Mouse (Mus musculus) left cerebral cortex, postnatal 25 days (tissue): ENCODE data around the gene Hist1h4i. TPM values are rescaled to one million over a fixed set of nuclear protein-coding genes. Genes with fewer than 3 reads are reported as not detected.

ENCODE experiments used
- DNase-seq, 2 experiments: peaks; one replicate each; pipeline ENCODE4 v3.0.0; 2022; ENCODE audit warnings: low spot score in 2 of 2, mixed read lengths in 1 of 2
- intact Hi-C: fragments of 180-260 bp; cut with DNase I; formaldehyde crosslinking; loops from one replicate; pipeline ENCODE4 v1.15.1; 2025
- microRNA-seq, 2 experiments: library from miRNA; unstranded; fragments of <30 nt; microRNA quantifications; one replicate each; pipeline ENCODE4 v1.2.0; 2022
- total RNA-seq, 2 experiments: library from RNA; stranded (reverse); gene quantifications; 2 replicates each; pipeline ENCODE4 v1.2.3; 2021

The Hist1h4i gene
- total RNA-seq, 2 experiments from 2014 or later, result 60.2 to 73.2 TPM

DNA sequence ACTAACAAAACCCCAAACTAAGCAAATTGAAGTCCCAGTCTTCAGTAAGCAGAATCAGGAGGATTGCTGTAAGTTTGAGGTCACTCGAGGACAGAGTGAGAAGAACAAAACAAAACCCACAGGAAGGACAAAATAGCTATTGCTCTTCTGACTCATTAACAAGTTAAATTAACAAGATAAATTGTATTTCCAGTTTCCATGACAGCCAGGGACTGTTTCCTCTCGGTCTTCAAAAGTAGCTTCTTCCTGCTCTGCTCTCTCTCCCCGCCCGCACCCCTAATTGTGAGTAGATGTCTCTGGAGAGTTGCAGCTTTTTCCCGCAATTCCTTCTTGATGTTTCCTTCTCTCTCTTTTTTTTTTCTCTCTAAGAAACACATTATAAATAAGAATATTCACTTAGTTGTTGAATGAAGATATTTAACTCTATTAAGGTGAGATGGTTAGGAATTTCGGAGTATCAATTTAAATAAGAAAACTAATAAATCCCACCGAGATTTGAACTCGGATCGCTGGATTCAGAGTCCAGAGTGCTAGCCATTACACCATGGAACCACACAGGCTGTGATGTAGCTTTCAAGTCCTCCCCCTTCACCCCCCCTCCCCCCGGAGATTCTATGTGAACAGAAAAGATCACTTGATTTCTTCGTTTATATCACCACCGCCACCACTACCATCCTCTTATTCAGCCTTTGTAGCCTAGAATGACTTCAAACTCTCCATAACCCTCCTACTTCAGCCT lies 44.9 kb downstream of the Hist1h4i start:
- intact Hi-C loops, result loop anchor here (2.0 kb wide), 1 partner anchor 19 kb away; no protein-coding TSS in a partner anchor
- peak; percentile 13 for DNase-seq

DNA sequence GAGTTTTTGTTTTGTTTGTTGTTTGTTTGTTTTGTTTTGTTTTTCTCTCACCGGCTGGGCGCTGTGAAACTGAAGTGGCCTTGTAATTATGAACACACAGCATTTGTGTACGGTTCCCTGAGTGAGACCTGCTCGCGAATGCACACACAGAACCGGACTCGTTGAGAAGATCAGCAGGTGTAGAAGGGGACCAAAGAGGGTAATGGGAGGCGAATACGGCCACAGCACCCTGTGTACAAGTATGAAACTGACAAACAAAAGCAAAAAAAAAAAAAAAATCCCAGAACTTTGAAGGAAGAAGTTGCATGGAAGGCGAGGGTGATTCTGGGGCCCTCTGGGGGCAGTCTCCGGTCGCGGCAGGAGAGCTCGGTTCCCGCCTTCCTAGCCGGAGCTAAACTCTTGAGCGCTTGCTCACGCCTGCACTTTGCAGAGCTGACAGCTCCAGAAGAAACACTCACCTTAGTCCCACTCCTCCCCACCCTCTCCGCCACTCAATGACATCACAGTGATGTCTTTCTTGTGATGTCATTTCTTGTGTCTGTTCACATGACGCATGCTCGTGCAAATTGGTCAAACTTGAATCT lies 45.7 kb downstream of the Hist1h4i start:
- intact Hi-C loops, result no loop called here
- DNase-seq, result peak in 1 of 2 experiments; percentile 12

DNA sequence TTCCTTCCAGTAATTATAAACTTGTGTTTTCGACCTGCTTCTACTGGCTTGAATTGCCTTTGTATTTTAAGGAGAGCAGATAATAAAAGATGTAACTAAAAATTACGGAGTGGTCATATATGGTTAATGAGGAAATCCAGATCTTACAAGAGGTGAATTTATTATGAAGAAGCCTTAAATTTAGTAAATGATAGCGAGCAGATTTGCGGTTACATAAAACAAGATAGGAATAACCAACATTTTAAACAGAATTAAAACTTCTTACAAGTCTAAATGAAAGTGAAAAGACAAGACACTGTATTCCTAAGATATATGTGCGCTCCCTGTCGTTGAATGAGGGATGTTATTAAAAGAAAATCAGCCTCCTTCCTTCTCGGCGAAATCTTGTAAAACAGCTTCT lies 46.3 kb downstream of the Hist1h4i start:
- no peak for DNase-seq

DNA sequence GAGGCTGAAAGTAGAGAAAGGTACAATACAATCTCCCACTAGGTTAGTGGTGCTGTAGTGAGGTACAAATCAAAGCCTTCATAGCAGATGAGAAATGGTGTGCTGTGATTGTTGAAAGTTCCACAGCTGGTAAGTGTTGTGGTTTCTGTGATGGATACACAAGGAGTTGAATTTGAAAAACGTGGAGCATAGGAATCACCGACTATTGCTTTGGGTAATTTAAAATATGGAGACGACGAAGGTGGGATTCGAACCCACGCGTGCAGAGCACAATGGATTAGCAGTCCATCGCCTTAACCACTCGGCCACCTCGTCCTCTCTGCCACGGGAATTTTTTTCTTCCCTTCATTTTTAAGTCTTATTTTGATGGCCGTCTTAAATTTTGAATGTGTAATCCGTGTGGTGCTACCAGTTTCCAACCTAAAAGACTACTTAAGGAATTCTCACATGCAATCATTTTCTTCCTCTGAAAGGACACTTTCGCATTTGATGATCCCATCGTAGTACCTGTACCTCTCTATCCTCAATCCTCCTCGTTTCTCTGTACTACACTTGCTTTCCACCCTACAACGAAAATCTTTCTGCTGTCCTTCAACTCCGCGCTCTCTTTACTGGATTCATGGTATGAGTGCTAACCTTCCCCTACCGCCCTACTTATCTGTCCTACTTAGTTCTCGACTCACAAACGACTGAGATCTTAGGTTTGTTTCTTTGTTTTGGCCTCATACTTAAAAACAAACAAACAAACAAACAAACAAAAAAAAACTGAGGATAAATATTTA lies 47.0 kb downstream of the Hist1h4i start:
- intact Hi-C loops, result no loop called here
- peak; percentile 24 to 52 for DNase-seq

More for the DNA sequence above, 46.3 kb downstream of the Hist1h4i start:
- intact Hi-C loops, result no loop called here

DNA sequence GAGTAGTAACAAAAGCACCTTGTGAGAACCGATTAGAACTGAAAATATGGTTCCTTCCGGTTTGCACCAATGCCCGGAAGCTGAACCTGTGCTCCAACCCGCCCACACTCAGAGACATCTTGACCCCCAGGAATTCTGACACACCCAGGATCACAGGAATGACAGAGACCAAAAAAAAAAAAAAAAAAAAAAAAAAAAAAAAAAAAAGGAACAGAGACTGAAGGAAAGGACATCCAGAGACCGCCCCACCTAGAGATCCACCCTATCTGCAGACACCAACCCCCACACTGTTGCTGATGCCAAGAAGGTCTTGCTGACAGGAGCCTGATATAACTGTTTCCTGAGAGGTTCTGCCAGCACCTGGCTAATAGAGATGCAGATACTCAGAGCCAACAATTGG lies 48.6 kb downstream of the Hist1h4i start:
- intact Hi-C loops, result no loop called here
- DNase-seq, result no peak

Small RNA genes lying within 50 kb of the gene (microRNA-seq; reads per million reads assigned to microRNA genes)
- gene Gm26300 (0 reads per million in 2 experiments), gene Gm44390 (0 reads per million in 2 experiments), gene Gm44486 (0 reads per million in 2 experiments)

Other genes starting within 250 kb of the Hist1h4i start
- 10 to 100 TPM; 44.4 to 48.2 TPM for gene Hist1h2bq, start 231.2 kb downstream of the Hist1h4i start, total RNA-seq
- gene Hist1h2ao, start 230.9 kb downstream of the Hist1h4i start, total RNA-seq, result 10 to 100 TPM in 1 of 2 experiments, 1 to 10 TPM in 1; 5.4 to 34.0 TPM
- gene Hist1h4m, start 229.6 kb downstream of the Hist1h4i start, total RNA-seq, result 100 to 1,000 TPM; 222 to 263 TPM
- gene Hist1h4n, start 209.2 kb downstream of the Hist1h4i start, total RNA-seq, result 10 to 100 TPM; 23.9 to 43.9 TPM
- gene Hist1h2ap, start 207.9 kb downstream of the Hist1h4i start, total RNA-seq, result 10 to 100 TPM in 1 of 2 experiments, not detected in 1; 23.4 TPM
- gene Hist1h2br, start 207.6 kb downstream of the Hist1h4i start, total RNA-seq, result 10 to 100 TPM; 44.1 to 47.5 TPM
- 1 to 10 TPM; 2.6 to 3.3 TPM for gene Zfp184, start 96.3 kb downstream of the Hist1h4i start, total RNA-seq
- not detected for gene Pom121l2, start 60.2 kb downstream of the Hist1h4i start, total RNA-seq
- under 1 TPM; 0.25 to 0.39 TPM for gene Prss16, start 31.6 kb downstream of the Hist1h4i start, total RNA-seq
- gene Hist1h2ah, start 5.8 kb downstream of the Hist1h4i start, total RNA-seq, result 10 to 100 TPM; 28.7 to 29.1 TPM
- gene Hist1h2bk, start 5.5 kb downstream of the Hist1h4i start, total RNA-seq, result 10 to 100 TPM; 10.0 to 11.6 TPM
- 10 to 100 TPM in 1 of 2 experiments, 1 to 10 TPM in 1; 8.5 to 19.5 TPM for gene Hist1h2ag, start 1.6 kb upstream of the Hist1h4i start, total RNA-seq
- gene Hist1h2bj, start 1.9 kb upstream of the Hist1h4i start, total RNA-seq, result 10 to 100 TPM; 14.0 to 18.1 TPM
- not detected for gene Vmn1r188, start 43.1 kb upstream of the Hist1h4i start, total RNA-seq
- gene Vmn1r189, start 64.5 kb upstream of the Hist1h4i start, total RNA-seq, result not detected
- not detected for gene Vmn1r191, start 142.6 kb upstream of the Hist1h4i start, total RNA-seq
- gene Vmn1r192, start 149.8 kb upstream of the Hist1h4i start, total RNA-seq, result not detected
- gene Vmn1r193, start 181.8 kb upstream of the Hist1h4i start, total RNA-seq, result not detected
- not detected for gene Vmn1r194, start 202.9 kb upstream of the Hist1h4i start, total RNA-seq
- gene Vmn1r195, start 229.2 kb upstream of the Hist1h4i start, total RNA-seq, result not detected
- gene Vmn1r196, start 248.6 kb upstream of the Hist1h4i start, total RNA-seq, result not detected